Mouse (Mus musculus) T-helper 1 cell (primary cell): ENCODE results near the gene Hoxa5.

Experiments used
- in situ Hi-C: fragments of 300-600 bp; cut with MboI, MseI; formaldehyde crosslinking; loops from one replicate; pipeline ENCODE4 v1.15.1; 2025; ENCODE audit warnings: high pct_unique_total_duplicates

Hoxa5 gene

GRCm38 (mm10) chr6:52204050-52204752 is at the start of gene Hoxa5:
TSS of gene Hoxa5 (minus strand) at chr6:52204587.
- in situ Hi-C loops, result no loop called here

GRCm38 (mm10) chr6:52253511-52254500 is 49.4 kb upstream of the Hoxa5 start:
- in situ Hi-C loops, result no loop called here

GRCm38 (mm10) chr6:52252775-52253376 is 48.5 kb upstream of the Hoxa5 start:
- in situ Hi-C loops, result no loop called here

- in situ Hi-C loops, result no loop called here
Observed at GRCm38 (mm10) chr6:52252016-52252774, 47.8 kb upstream of the Hoxa5 start.

- in situ Hi-C loops, result no loop called here
Observed at GRCm38 (mm10) chr6:52251177-52251879, 46.9 kb upstream of the Hoxa5 start.

- in situ Hi-C loops, result loop anchor here (25.0 kb wide), 1 partner anchor 1037 kb away; the partner anchor contains the start of gene Creb5
Observed at GRCm38 (mm10) chr6:52249826-52250225, 45.4 kb upstream of the Hoxa5 start.

GRCm38 (mm10) chr6:52249415-52249738 is 45.0 kb upstream of the Hoxa5 start:
- in situ Hi-C loops, result loop anchor here (25.0 kb wide), 1 partner anchor 1038 kb away; the partner anchor contains the start of gene Creb5

- in situ Hi-C loops, result loop anchor here (25.0 kb wide), 1 partner anchor 1038 kb away; the partner anchor contains the start of gene Creb5
Observed at GRCm38 (mm10) chr6:52248638-52249414, 44.4 kb upstream of the Hoxa5 start.

- in situ Hi-C loops, result loop anchor here (25.0 kb wide), 1 partner anchor 1039 kb away; the partner anchor contains the start of gene Creb5
Observed at GRCm38 (mm10) chr6:52247766-52248637, 43.6 kb upstream of the Hoxa5 start.

GRCm38 (mm10) chr6:52246916-52247315 is 42.5 kb upstream of the Hoxa5 start:
- in situ Hi-C loops, result loop anchor here (25.0 kb wide), 1 partner anchor 1040 kb away; the partner anchor contains the start of gene Creb5

- in situ Hi-C loops, result loop anchor here (25.0 kb wide), 1 partner anchor 1041 kb away; the partner anchor contains the start of gene Creb5
Observed at GRCm38 (mm10) chr6:52246403-52246803, 42.0 kb upstream of the Hoxa5 start.

GRCm38 (mm10) chr6:52245757-52246142 is 41.4 kb upstream of the Hoxa5 start, which contains the start of gene Hoxa11:
TSS of gene Hoxa11 (minus strand) at chr6:52245810.
- in situ Hi-C loops, result loop anchor here (25.0 kb wide), 1 partner anchor 1042 kb away; the partner anchor contains the start of gene Creb5

- in situ Hi-C loops, result loop anchor here (25.0 kb wide), 1 partner anchor 1042 kb away; the partner anchor contains the start of gene Creb5
Observed at GRCm38 (mm10) chr6:52245040-52245756, 40.8 kb upstream of the Hoxa5 start.

GRCm38 (mm10) chr6:52244471-52245039 is 40.2 kb upstream of the Hoxa5 start:
- in situ Hi-C loops, result loop anchor here (25.0 kb wide), 1 partner anchor 1043 kb away; the partner anchor contains the start of gene Creb5

- in situ Hi-C loops, result loop anchor here (25.0 kb wide), 1 partner anchor 1044 kb away; the partner anchor contains the start of gene Creb5
Observed at GRCm38 (mm10) chr6:52243681-52244121, 39.3 kb upstream of the Hoxa5 start.

GRCm38 (mm10) chr6:52242801-52243332 is 38.5 kb upstream of the Hoxa5 start:
- in situ Hi-C loops, result loop anchor here (25.0 kb wide), 1 partner anchor 1044 kb away; the partner anchor contains the start of gene Creb5
